Comparison of ENCODE assay signal across 8 mouse cellular contexts in the genomic region with DNA sequence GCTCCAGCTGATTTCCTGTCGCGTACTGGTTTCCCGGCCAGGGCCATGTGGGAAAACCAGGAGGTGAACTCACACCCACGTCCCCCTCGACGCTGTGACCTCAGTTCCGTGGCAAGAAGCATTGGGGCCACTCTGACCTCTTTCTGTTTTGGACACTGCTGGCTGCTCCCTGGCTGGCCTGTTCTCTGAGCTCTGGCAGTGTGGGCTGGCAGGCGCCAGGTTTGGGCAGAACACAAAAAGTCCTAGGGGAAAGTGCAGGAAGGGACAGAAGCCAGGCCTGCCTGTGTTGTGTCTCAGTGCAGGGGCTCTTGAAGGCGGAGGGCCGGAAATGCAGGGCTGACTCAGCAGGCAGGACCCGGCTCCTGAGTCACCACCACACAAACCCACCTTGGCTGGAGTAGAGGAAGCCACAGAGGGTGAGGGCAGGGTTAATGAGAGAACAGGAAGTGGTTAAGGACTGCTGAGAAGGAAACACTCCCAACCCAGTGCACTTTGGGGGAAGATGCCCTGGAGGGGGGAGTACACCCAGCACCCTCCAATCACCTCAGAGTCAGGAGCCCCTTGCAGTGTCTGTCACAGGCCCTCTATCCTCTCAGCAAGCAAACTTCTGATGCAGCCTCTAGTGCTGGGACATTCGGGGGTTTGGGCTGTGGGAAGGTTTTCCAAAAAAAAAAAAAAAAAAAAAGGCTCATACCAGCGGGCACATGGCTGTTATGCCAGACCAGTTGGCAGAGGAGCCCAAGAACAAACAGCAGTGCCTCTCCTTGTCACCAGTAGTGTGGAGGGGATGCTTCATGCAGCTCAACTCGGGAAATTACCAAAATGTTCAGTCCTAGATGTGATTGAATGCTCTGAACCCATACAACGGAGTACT. TPM values are rescaled to one million over a fixed set of nuclear protein-coding genes. Genes with fewer than 3 reads are reported as not detected.
A peak's percentile ranks its signal among the peaks of the same experiment; 100 is the strongest.
DNase-seq lines count a peak whose midpoint lies in the region; ATAC-seq and TF ChIP-seq lines count a peak whose summit lies in the region.

No protein-coding gene starts in this region.

- H3K36me3 ChIP-seq in liver, embryonic 11.5 days (ENCODE audit: control insufficient read depth, insufficient read depth, low read length), result no peaks in the 10 kb centered on the region
- H3K36me3 ChIP-seq in liver, postnatal 0 days (replicated peaks; ENCODE audit: insufficient read depth, low read length), result no peaks in the 10 kb centered on the region
- H3K36me3 ChIP-seq in neural tube, embryonic 15.5 days, result no peaks in the 10 kb centered on the region

- H3K4me3 ChIP-seq in liver, embryonic 11.5 days (ENCODE audit: low read depth, low read length), result no peak overlapping the region
- H3K4me3 ChIP-seq in liver, postnatal 0 days (ENCODE audit: low read depth, low read length), result no peak overlapping the region
- H3K4me3 ChIP-seq in neural tube, embryonic 15.5 days (replicated peaks), result no peak overlapping the region

- no peaks in the 10 kb centered on the region for H3K9me3 ChIP-seq in liver, embryonic 11.5 days (ENCODE audit: control insufficient read depth, low read length)
- no peaks in the 10 kb centered on the region for H3K9me3 ChIP-seq in liver, postnatal 0 days (ENCODE audit: low read length)
- H3K9me3 ChIP-seq in neural tube, embryonic 15.5 days (replicated peaks), result 0 out of 2 replicates have a peak, but pooled peaks cover 3% of the 10 kb centered on the region

- 47% methylated on average over 15 of the region's 15 CpGs for WGBS in liver, embryonic 11.5 days
- 34% methylated on average over 15 of the region's 15 CpGs for WGBS in liver, postnatal 0 days (ENCODE audit: insufficient replicate concordance)
- 82% methylated on average over 15 of the region's 15 CpGs for WGBS in neural tube, embryonic 15.5 days

- no peak overlapping the region for H3K27ac ChIP-seq in liver, embryonic 11.5 days (ENCODE audit: low read depth, low read length)
- no peak overlapping the region for H3K27ac ChIP-seq in liver, postnatal 0 days (ENCODE audit: low read depth)
- no peak overlapping the region for H3K27ac ChIP-seq in neural tube, embryonic 15.5 days (replicated peaks)

- H3K4me1 ChIP-seq in liver, embryonic 11.5 days (replicated peaks; ENCODE audit: control insufficient read depth, insufficient read depth, low read length), result peaks cover 7% of the 10 kb centered on the region
- H3K4me1 ChIP-seq in liver, postnatal 0 days (ENCODE audit: insufficient read depth), result 0 out of 2 replicates have a peak, but pooled peaks cover 2% of the 10 kb centered on the region
- H3K4me1 ChIP-seq in neural tube, embryonic 15.5 days, result peaks cover 8% of the 10 kb centered on the region; the same call in 1 of the 2 replicates

- H3K4me2 ChIP-seq in liver, embryonic 11.5 days, result no peak overlapping the region
- H3K4me2 ChIP-seq in liver, postnatal 0 days (ENCODE audit: low read depth, low read length), result no peak overlapping the region
- no peak overlapping the region for H3K4me2 ChIP-seq in neural tube, embryonic 15.5 days

- no peak for TF ChIP-seq CTCF in liver, postnatal 0 days (IDR thresholded peaks at IDR 0.05; ENCODE audit: low read depth)

- peaks cover 29% of the 10 kb centered on the region for H3K27me3 ChIP-seq in liver, embryonic 11.5 days (replicated peaks; ENCODE audit: control insufficient read depth, insufficient read depth, low read length)
- 0 out of 2 replicates have a peak, but pooled peaks cover 4% of the 10 kb centered on the region for H3K27me3 ChIP-seq in liver, postnatal 0 days (ENCODE audit: insufficient read depth, low read length)
- H3K27me3 ChIP-seq in neural tube, embryonic 15.5 days (replicated peaks), result no peaks in the 10 kb centered on the region

- ATAC-seq in liver, embryonic 11.5 days (replicated peaks; ENCODE audit: low FRiP score), result no peak; the same call in 1 of the 2 replicates
- peak; percentile 47; the same call in 1 of the 2 replicates for ATAC-seq in liver, postnatal 0 days
- no peak for ATAC-seq in neural tube, embryonic 15.5 days (ENCODE audit: low FRiP score)

- H3K9ac ChIP-seq in liver, embryonic 11.5 days (ENCODE audit: low read depth, low read length), result no peak overlapping the region
- H3K9ac ChIP-seq in liver, postnatal 0 days (replicated peaks), result no peak overlapping the region
- no peak overlapping the region for H3K9ac ChIP-seq in neural tube, embryonic 15.5 days (replicated peaks)

- TF ChIP-seq EP300 in liver, postnatal 0 days (IDR thresholded peaks at IDR 0.05; ENCODE audit: low read depth), result no peak

- DNase-seq in liver, result peak; percentile 45
- DNase-seq in liver, embryonic 11.5 days (ENCODE audit: low spot score), result no peak
- DNase-seq in c-Kit-positive CD71-negative TER-119-negative erythroid progenitor cells, embryonic 14.5 days (ENCODE audit: low read depth), result peak; percentile 45
- peak; percentile 55 for DNase-seq in heart, postnatal 4 days
- DNase-seq in liver, postnatal 0 days, result peak; percentile 42
- no peak for DNase-seq in cerebellum, postnatal 36 days
- no peak for DNase-seq in cerebellum, adult 18-20 months

RNA-seq across cellular contexts. Expression of a gene that starts 60.0 kb away (rescaled TPM):
- 0.61 and 0.73 TPM in 2 replicates for polyA plus RNA-seq in liver, embryonic 11.5 days (2014; fragmentation: Nextera tagmentation; extraction: Ambion mirVana)
- total RNA-seq in heart, postnatal 4 days (2021), result under 1 TPM; 0.56 to 0.60 TPM
- polyA plus RNA-seq in liver, postnatal 0 days (2015; fragmentation: Nextera tagmentation; extraction: Ambion mirVana), result not detected in 2 replicates
- polyA plus RNA-seq in neural tube, embryonic 15.5 days (2015; fragmentation: Nextera tagmentation; extraction: Ambion mirVana), result 0.15 and 0.51 TPM in 2 replicates

Comparison
In these comparisons a context has a peak if more than half of its experiments do, and no peak if none do; other contexts are left out.
1. DNase-seq: peak in liver (single experiment), c-Kit-positive CD71-negative TER-119-negative erythroid progenitor cells, embryonic 14.5 days (single experiment), heart, postnatal 4 days (single experiment) and liver, postnatal 0 days (single experiment); none in liver, embryonic 11.5 days (single experiment), cerebellum, postnatal 36 days (0 of 2) and cerebellum, adult 18-20 months (0 of 2).